Mouse (Mus musculus) liver, postnatal 0 days (tissue): ENCODE data around the gene Ccdc187. TPM values are rescaled to one million over a fixed set of nuclear protein-coding genes. Genes with fewer than 3 reads are reported as not detected.

ENCODE experiments used
- ATAC-seq: fragments of 200-750 bp; cut with Nextera tagmentation; 2 replicates; pipeline ENCODE4 v1.8.0; 2017; ENCODE audit warnings: mild to moderate bottlenecking, moderate library complexity
- DNase-seq: peaks from one replicate; pipeline ENCODE4 v3.0.0-alpha.2; 2016
- H3K27ac ChIP-seq: fragments of 300-500 bp; sonication (generic); 2 replicates; pipeline ENCODE4 v1.5.1; 2014; ENCODE audit warnings: antibody characterized with exemption, moderate library complexity, mild to moderate bottlenecking, low read depth
- H3K27me3 ChIP-seq: fragments of 300-500 bp; sonication (generic); 2 replicates; pipeline ENCODE4 v1.6.1; 2014; ENCODE audit warnings: low read length, control low read depth, mixed read lengths; ENCODE audit not compliant: insufficient read depth
- H3K36me3 ChIP-seq: fragments of 300-500 bp; sonication (generic); replicated peaks from 2 replicates; pipeline ENCODE4 v1.6.1; 2014; ENCODE audit warnings: mild to moderate bottlenecking, control low read depth, low read length, moderate library complexity, mixed read lengths; ENCODE audit not compliant: insufficient read depth
- H3K4me1 ChIP-seq: fragments of 300-500 bp; sonication (generic); 2 replicates; pipeline ENCODE4 v1.6.1; 2014; ENCODE audit warnings: antibody characterized with exemption, mild to moderate bottlenecking, control low read depth; ENCODE audit not compliant: insufficient read depth
- H3K4me2 ChIP-seq: fragments of 300-500 bp; sonication (generic); 2 replicates; pipeline ENCODE4 v1.6.1; 2014; ENCODE audit warnings: low read depth, mild to moderate bottlenecking, low read length, moderate library complexity, mixed read lengths
- H3K4me3 ChIP-seq: fragments of 300-500 bp; sonication (generic); 2 replicates; pipeline ENCODE4 v1.5.1; 2014; ENCODE audit warnings: low read depth, low read length
- H3K9ac ChIP-seq: fragments of 300-500 bp; sonication (generic); replicated peaks from 2 replicates; pipeline ENCODE4 v1.6.1; 2014; ENCODE audit warnings: mild to moderate bottlenecking, moderate library complexity
- H3K9me3 ChIP-seq: fragments of 300-500 bp; sonication (generic); 2 replicates; pipeline ENCODE4 v1.6.1; 2016; ENCODE audit warnings: mild to moderate bottlenecking, control low read depth, low read length, mixed read lengths
- CTCF ChIP-seq: sonication (generic); IDR thresholded peaks from 2 replicates; pipeline ENCODE4 v1.5.1; 2016; ENCODE audit warnings: antibody characterized with exemption, low read depth
- EP300 ChIP-seq: IDR thresholded peaks from 2 replicates; pipeline ENCODE4 v1.6.1; 2016; ENCODE audit warnings: antibody characterized with exemption, low read depth, mild to moderate bottlenecking
- WGBS: fragments of 180-500 bp; shearing (Covaris S2); extraction: QIAGEN DNeasy Blood & Tissue Kit; methylation state at CpG from one replicate; pipeline ENCODE4 v1.1.7; 2014; ENCODE audit not compliant: insufficient replicate concordance; 5-methylcytosine and 5-hydroxymethylcytosine counted together
- polyA plus RNA-seq: library from polyadenylated mRNA; unstranded; fragments of >200 nt; fragmentation: Nextera tagmentation; extraction: Ambion mirVana; gene quantifications from 2 replicates; pipeline ENCODE4 v1.2.1, GENCODE M21; 2015

Ccdc187 gene
- polyA plus RNA-seq, 1 experiment from 2014 or later, result not detected

DNA sequence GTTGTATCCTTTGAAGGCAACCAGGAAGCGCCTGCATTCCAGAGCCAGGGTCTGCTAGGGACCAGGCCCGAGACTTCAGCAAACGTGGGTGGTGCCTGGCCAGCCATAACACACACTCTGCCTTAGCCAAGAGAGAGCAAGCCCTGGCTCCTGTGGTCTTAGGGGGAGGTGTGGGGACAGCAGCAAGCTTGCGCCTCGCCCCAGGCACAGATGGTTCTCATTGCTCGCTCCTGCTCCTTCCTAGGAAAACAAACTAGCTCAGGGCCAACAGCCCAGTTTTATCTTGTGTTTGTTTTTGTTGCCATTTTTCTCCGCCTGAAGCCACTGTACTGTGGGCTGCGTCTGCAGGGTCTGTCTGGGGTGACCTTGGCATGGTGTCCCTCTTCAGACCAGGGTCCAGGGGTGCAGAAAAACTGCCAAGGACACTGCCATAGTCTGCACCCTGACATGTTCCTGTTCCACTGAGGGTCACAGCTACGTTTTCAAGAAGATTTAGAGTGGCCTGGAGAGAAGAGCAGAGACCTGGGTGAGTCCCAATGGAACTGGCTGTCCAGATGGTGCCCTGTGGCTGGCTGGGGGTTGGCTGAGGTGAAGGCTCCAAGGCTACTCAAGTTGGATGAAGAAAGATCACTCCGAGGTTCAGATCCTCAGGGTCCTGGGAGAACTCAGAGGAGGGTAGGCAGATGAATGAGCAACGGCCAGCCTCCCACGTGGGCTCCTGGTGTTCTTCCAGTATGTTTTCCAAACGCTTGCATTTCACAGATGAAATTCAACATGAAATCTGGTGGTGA, 20.1 kb upstream of the Ccdc187 start:
- Histone ChIP-seq H3K9me3 (no peaks in the 10 kb centered on the region), H3K36me3 (no peaks in the 10 kb centered on the region), H3K4me1 (no peaks in the 10 kb centered on the region; the same call in 1 of the 2 replicates), H3K27ac (peak overlapping the region; percentile 60; the same call in 1 of the 2 replicates), H3K4me3 (no peak overlapping the region), H3K9ac (no peak overlapping the region), H3K27me3 (no peaks in the 10 kb centered on the region), H3K4me2 (peak overlapping the region; percentile 96)
- WGBS, result 59% methylated on average over 13 of the region's 13 CpGs
- no peak for DNase-seq
- ATAC-seq, result no peak
- no peak for TF ChIP-seq EP300
- no peak for TF ChIP-seq CTCF

GRCm38 (mm10) chr2:26313394-26313793, 19.0 kb upstream of the Ccdc187 start:
- no peak overlapping the region for H3K27ac ChIP-seq
- H3K4me1 ChIP-seq, result no peaks in the 10 kb centered on the region; the same call in 1 of the 2 replicates
- no peaks in the 10 kb centered on the region for H3K36me3 ChIP-seq
- TF ChIP-seq CTCF (no peak), EP300 (no peak)
- ATAC-seq (no peak), DNase-seq (no peak)
- H3K4me3 ChIP-seq, result no peak overlapping the region
- H3K4me2 ChIP-seq, result no peak overlapping the region
- 71% methylated on average over 1 of the region's 1 CpGs for WGBS
- H3K9me3 ChIP-seq, result no peaks in the 10 kb centered on the region
- H3K9ac ChIP-seq, result no peak overlapping the region
- no peaks in the 10 kb centered on the region for H3K27me3 ChIP-seq

- Histone ChIP-seq H3K27me3 (no peaks in the 10 kb centered on the region), H3K36me3 (no peaks in the 10 kb centered on the region), H3K4me3 (no peak overlapping the region), H3K4me1 (no peaks in the 10 kb centered on the region; the same call in 1 of the 2 replicates), H3K9me3 (no peaks in the 10 kb centered on the region), H3K4me2 (no peak overlapping the region), H3K9ac (no peak overlapping the region), H3K27ac (no peak overlapping the region)
- 49% methylated on average over 2 of the region's 2 CpGs for WGBS
- DNase-seq (no peak), ATAC-seq (no peak)
- TF ChIP-seq CTCF, result peak; percentile 48
- no peak for TF ChIP-seq EP300
These were observed 18.5 kb upstream of the Ccdc187 start for GRCm38 (mm10) chr2:26312812-26313211.

DNA sequence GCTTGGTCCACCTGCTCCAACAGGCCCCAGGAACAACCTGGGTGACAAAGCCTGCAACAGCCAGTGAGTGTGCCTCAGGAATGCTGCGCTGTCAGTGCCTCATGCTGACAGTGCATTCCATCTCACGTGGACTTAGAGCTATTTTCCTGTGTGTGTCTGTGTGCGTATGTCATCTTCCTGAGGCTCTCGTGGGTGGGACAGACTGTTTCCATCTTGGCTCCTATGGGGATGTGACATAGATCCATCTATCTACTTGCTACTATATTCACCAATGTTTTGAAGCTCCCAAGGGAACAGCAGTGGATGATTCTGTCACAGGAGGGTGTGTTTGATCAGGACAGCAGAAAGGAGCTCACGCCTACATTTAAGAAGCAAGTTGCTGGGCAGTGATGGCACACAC, 17.6 kb upstream of the Ccdc187 start:
- ATAC-seq (no peak), DNase-seq (no peak)
- Histone ChIP-seq H3K27me3 (no peaks in the 10 kb centered on the region), H3K4me1 (no peaks in the 10 kb centered on the region; the same call in 1 of the 2 replicates), H3K9ac (no peak overlapping the region), H3K36me3 (no peaks in the 10 kb centered on the region), H3K9me3 (no peaks in the 10 kb centered on the region), H3K27ac (no peak overlapping the region), H3K4me2 (no peak overlapping the region), H3K4me3 (no peak overlapping the region)
- TF ChIP-seq EP300 (no peak), CTCF (no peak)
- WGBS, result 53% methylated on average over 5 of the region's 5 CpGs

DNA sequence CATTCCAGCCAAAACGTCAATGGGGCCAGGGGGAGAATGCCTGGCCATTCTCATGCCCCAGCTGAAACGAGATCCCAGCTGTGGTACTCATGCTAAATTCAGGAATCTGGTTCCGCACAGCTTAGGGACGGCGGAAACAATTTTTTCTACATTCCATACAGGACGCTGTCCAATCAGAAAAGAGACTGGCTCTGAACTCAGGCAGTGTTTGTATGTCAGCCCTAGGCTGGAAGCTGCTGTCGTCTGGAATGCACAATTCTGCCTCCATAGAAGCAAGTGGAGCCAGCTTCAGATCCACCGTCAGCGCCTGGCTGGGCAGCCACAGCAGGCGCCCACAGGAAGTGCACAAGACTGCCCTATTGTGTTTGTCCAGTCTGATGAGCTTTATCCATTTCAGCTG, 15.4 kb upstream of the Ccdc187 start:
- no peaks in the 10 kb centered on the region for H3K27me3 ChIP-seq
- no peak for TF ChIP-seq EP300
- TF ChIP-seq CTCF, result no peak
- WGBS, result 54% methylated on average over 10 of the region's 10 CpGs
- no peak overlapping the region for H3K27ac ChIP-seq
- H3K36me3 ChIP-seq, result no peaks in the 10 kb centered on the region
- no peaks in the 10 kb centered on the region for H3K9me3 ChIP-seq
- H3K9ac ChIP-seq, result no peak overlapping the region
- H3K4me3 ChIP-seq, result no peak overlapping the region
- no peaks in the 10 kb centered on the region for H3K4me1 ChIP-seq
- no peak for DNase-seq
- ATAC-seq, result 0 out of 2 replicates have a peak, but pooled peaks have one; percentile 7
- H3K4me2 ChIP-seq, result no peak overlapping the region

- no peak for ATAC-seq
- Histone ChIP-seq H3K9ac (no peak overlapping the region), H3K4me2 (no peak overlapping the region), H3K9me3 (no peaks in the 10 kb centered on the region; the same call in 1 of the 2 replicates), H3K36me3 (no peaks in the 10 kb centered on the region), H3K4me3 (no peak overlapping the region), H3K4me1 (no peaks in the 10 kb centered on the region), H3K27me3 (no peaks in the 10 kb centered on the region), H3K27ac (no peak overlapping the region)
- TF ChIP-seq CTCF, result no peak
- WGBS, result 76% methylated on average over 3 of the region's 3 CpGs
- no peak for DNase-seq
These were observed 12.3 kb upstream of the Ccdc187 start for GRCm38 (mm10) chr2:26306702-26307101.
